Mouse (Mus musculus): ENCODE results near the gene Scrn1. TPM values are rescaled to one million over a fixed set of nuclear protein-coding genes. Genes with fewer than 3 reads are reported as not detected.
A peak's percentile ranks its signal among the peaks of the same experiment; 100 is the strongest.

The Scrn1 gene
- total and polyA plus RNA-seq, 3 experiments = 6.1 to 7.4 (median 6.8) TPM

DNA sequence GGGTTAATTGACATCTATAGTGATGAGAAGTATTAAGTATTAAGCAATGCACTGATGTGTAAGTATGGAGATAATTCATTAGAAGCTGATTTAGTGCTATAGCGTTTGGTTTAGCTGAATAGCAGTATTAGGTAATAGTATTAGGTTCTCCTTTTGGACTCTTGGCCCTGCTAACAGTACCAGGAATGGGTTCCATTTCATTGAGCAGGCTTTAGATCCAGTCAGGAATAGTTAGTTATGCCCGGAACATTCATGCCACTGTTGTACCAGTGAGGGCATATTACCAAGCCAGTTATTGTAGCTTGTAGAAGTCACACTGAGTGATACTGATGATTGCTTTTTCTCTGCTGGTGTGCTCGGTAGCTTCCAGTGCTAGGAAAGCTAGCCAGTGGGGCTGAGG is 31.4 kb upstream of the Scrn1 start:
- DNase-seq = no peak
- Histone ChIP-seq H3K27me3 (ENCODE audit: control insufficient read depth, insufficient read depth, low read length) (no peaks in the 10 kb centered on the region), H3K4me3 (no peak overlapping the region), H3K27ac (no peak overlapping the region), H3K4me1 (ENCODE audit: control insufficient read depth, insufficient read depth, low read length) (no peaks in the 10 kb centered on the region; the same call in none of the 2 replicates), H3K36me3 (ENCODE audit: control insufficient read depth, insufficient read depth, low read length) (no peaks in the 10 kb centered on the region), H3K79me2 (replicated peaks; ENCODE audit: control insufficient read depth, insufficient read depth, low read length) (0 out of 2 replicates have a peak, but pooled peaks cover 1% of the 10 kb centered on the region), H3K9ac (ENCODE audit: low read depth, low read length) (no peak overlapping the region)
- TF ChIP-seq POLR2A (IDR thresholded peaks at IDR 0.05; ENCODE audit: insufficient read depth, low read depth, low read length) = no peak
- no peak for TF ChIP-seq CTCF (IDR thresholded peaks at IDR 0.05)
- no peak for TF ChIP-seq EP300 (IDR thresholded peaks at IDR 0.05; ENCODE audit: insufficient read depth, low read depth, low read length)
- intact Hi-C loops (cut with DNase I) = loop anchor here (10.0 kb wide), 1 partner anchor 203 kb away; no protein-coding TSS in a partner anchor
- WGBS = 89% methylated on average over 3 of the region's 3 CpGs

DNA sequence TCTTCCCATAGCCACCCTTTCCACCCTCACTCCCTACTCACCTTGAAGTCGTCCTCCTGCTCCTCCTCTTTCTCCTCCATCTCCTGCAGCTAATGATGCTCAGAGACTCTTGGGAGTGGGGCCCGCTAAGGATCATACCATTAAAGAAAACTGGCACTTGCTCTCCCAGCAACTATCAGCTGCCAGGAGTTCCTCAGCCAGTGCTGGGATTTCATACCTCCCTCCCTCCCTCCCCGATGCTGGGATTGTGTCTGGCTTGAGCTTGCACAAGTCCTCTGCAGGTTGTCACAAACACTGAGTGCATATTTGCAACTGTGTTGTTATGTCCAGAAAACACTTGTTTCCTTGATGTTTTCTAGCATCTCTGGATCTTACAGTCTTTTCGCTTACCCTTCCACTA is 30.9 kb upstream of the Scrn1 start, which contains the start of gene Fkbp14:
Fkbp14 (minus strand) TSS at position 101 of the 400 bp plus-strand sequence.
- H3K79me2 ChIP-seq (replicated peaks; ENCODE audit: control insufficient read depth, insufficient read depth, low read length) = 0 out of 2 replicates have a peak, but pooled peaks cover 1% of the 10 kb centered on the region
- no peak within 1 kb of the TSS for H3K9ac ChIP-seq (ENCODE audit: low read depth, low read length)
- WGBS = 76% methylated on average over 4 of the region's 4 CpGs
- peak within 1 kb of the TSS; percentile 91; the same call in 1 of the 2 replicates for H3K4me3 ChIP-seq
- intact Hi-C loops (cut with DNase I) = loop anchor here (10.0 kb wide), 1 partner anchor 202 kb away; no protein-coding TSS in a partner anchor
- H3K27ac ChIP-seq = no peak within 1 kb of the TSS
- H3K36me3 ChIP-seq (ENCODE audit: control insufficient read depth, insufficient read depth, low read length) = no peaks in the 10 kb centered on the region
- H3K27me3 ChIP-seq (ENCODE audit: control insufficient read depth, insufficient read depth, low read length) = no peaks in the 10 kb centered on the region
- TF ChIP-seq EP300 (IDR thresholded peaks at IDR 0.05; ENCODE audit: insufficient read depth, low read depth, low read length) (no peak), POLR2A (IDR thresholded peaks at IDR 0.05; ENCODE audit: insufficient read depth, low read depth, low read length) (no peak), CTCF (IDR thresholded peaks at IDR 0.05) (no peak)
- no peak for DNase-seq
- no peaks in the 10 kb centered on the region; the same call in none of the 2 replicates for H3K4me1 ChIP-seq (ENCODE audit: control insufficient read depth, insufficient read depth, low read length)

DNA sequence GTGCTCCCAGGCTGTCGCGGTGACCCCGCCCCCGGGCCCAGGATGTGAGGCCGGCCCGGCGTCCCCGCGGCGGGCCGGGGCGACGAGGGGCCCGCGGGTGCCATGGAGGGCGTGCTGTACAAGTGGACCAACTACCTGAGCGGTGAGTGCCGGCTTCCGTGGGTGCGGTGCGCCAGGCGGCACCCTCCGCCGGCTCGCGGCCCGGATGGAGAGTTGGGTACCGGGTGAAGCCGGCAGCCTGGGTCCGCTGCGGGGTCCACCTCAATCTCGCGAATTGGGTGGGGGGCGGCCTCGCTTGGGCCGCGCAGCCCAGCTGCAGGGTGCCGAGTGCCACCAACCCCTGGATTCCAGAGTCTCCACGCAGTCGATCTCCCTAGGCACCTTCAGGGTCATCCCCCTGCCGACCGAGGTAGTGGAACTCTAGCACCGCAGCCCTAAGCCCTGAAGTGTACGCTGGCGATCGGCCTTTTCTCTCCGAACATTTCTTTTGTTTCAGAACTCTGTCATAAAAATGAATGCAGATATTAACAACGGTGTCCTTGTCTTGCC is 29.1 kb upstream of the Scrn1 start:
- Histone ChIP-seq H3K27me3 (ENCODE audit: control insufficient read depth, insufficient read depth, low read length) (no peaks in the 10 kb centered on the region), H3K36me3 (ENCODE audit: control insufficient read depth, insufficient read depth, low read length) (no peaks in the 10 kb centered on the region), H3K4me1 (ENCODE audit: control insufficient read depth, insufficient read depth, low read length) (peaks cover 2% of the 10 kb centered on the region), H3K9ac (ENCODE audit: low read depth, low read length) (peak overlapping the region; percentile 92), H3K4me3 (peak overlapping the region; percentile 91), H3K79me2 (replicated peaks; ENCODE audit: control insufficient read depth, insufficient read depth, low read length) (no peaks in the 10 kb centered on the region), H3K27ac (peak overlapping the region; percentile 81)
- intact Hi-C loops (cut with DNase I) = loop anchor here (10.0 kb wide), 1 partner anchor 201 kb away; no protein-coding TSS in a partner anchor
- under 1% methylated on average over 48 of the region's 48 CpGs for WGBS
- TF ChIP-seq POLR2A (IDR thresholded peaks at IDR 0.05; ENCODE audit: insufficient read depth, low read depth, low read length) = no peak
- TF ChIP-seq EP300 (IDR thresholded peaks at IDR 0.05; ENCODE audit: insufficient read depth, low read depth, low read length) = no peak
- TF ChIP-seq CTCF (IDR thresholded peaks at IDR 0.05) = no peak
- no peak for DNase-seq

DNA sequence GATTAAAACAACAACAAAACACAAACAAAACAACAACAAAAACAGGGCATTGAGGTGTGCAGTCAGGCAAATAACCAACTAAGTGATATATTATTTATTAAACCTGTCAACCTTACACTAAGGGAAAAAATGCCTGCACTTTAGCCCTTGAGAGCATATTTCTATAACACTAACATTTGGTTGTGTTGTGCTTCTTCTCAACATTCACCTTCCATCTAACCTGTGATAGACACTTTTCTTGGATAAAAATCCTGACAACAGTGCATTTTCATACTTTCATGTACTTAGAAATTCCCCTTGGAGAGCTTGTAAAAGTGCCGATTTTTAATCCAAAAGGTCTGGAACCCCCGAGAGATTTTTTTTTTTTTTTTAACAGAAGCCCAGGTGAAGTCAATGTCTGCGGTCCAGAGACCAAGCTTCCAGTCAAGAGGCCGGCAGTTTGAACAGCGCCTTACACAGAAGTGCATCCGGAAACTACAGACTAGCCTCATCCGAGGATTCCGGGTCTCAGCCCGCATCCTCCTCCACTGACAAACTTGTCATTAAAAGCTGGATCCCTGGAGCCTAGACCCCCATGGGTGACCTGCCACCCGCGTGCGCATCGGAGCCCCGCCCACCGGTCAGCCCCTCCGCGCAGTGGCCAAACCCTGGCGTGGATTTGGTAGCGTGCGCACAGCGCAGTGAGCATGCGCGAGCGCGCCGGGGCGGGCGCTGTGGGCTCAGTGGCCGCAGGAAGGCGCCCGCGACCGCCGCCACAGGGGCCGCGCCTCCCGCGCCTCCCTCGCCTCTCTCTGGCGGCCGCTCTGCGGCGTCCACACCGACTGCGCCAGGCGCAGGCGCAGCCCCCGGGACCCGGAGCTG is 28.4 kb upstream of the Scrn1 start, which contains the start of gene Plekha8:
Plekha8 (plus strand) TSS at position 643 of the 861 bp plus-strand sequence.
- Histone ChIP-seq H3K79me2 (replicated peaks; ENCODE audit: control insufficient read depth, insufficient read depth, low read length) (no peaks in the 10 kb centered on the region), H3K27me3 (ENCODE audit: control insufficient read depth, insufficient read depth, low read length) (no peaks in the 10 kb centered on the region), H3K4me1 (ENCODE audit: control insufficient read depth, insufficient read depth, low read length) (peaks cover 2% of the 10 kb centered on the region), H3K4me3 (peak within 1 kb of the TSS; percentile 91), H3K9ac (ENCODE audit: low read depth, low read length) (peak within 1 kb of the TSS; percentile 92), H3K36me3 (ENCODE audit: control insufficient read depth, insufficient read depth, low read length) (no peaks in the 10 kb centered on the region), H3K27ac (peak within 1 kb of the TSS; percentile 81)
- peak; percentile 46 for TF ChIP-seq POLR2A (IDR thresholded peaks at IDR 0.05; ENCODE audit: insufficient read depth, low read depth, low read length)
- 0 out of 2 replicates have a peak, but pooled peaks have one; percentile 21 for TF ChIP-seq EP300 (IDR thresholded peaks at IDR 0.05; ENCODE audit: insufficient read depth, low read depth, low read length)
- TF ChIP-seq CTCF (IDR thresholded peaks at IDR 0.05) = peak; percentile 61
- intact Hi-C loops (cut with DNase I) = loop anchor here (5.0 to 10.0 kb wide), 2 partner anchors 200 to 223 kb away; partner anchors contain the start of gene Znrf2
- peak; percentile 96 to 97 for DNase-seq
- under 1% methylated on average over 47 of the region's 49 CpGs for WGBS

DNA sequence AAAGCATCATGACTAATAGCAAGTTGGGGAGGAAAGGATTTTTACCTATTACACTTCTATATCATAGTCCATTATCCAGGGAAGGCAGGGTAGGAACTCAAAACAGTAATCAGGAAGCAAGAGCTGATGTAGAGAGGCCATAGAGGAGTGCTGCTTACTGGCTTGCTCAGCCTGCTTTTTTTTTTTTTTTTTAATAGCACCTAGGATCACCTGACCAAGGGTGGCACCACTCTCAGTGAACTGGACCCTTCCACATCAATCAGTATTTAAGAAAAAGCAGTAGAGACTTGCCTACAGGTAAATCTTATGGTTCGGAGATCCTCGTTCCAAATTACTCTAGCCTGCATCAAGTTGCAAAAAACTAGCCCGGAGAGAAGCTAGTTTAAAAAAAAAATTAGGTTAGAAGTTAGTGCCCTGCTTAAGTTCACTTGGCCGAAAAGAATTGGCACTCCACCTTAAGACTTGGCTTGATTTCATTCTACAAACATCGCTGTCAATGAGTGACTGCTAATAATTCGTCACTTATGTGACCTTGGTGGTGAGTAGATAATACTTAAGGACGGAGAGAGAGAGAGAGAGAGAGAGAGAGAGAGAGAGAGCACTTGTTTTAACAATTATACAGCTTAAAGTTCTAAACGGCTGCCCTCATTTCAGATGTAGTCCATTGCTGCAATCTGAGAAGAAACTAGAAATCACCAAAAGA is 27.6 kb upstream of the Scrn1 start:
- peak overlapping the region; percentile 87; the same call in 1 of the 2 replicates for H3K27ac ChIP-seq
- H3K36me3 ChIP-seq (ENCODE audit: control insufficient read depth, insufficient read depth, low read length) = no peaks in the 10 kb centered on the region
- H3K9ac ChIP-seq (ENCODE audit: low read depth, low read length) = no peak overlapping the region
- intact Hi-C loops (cut with DNase I) = loop anchor here (2.0 to 10.0 kb wide), 3 partner anchors 87 to 223 kb away; partner anchors contain the start of genes Mturn and Znrf2
- TF ChIP-seq CTCF (IDR thresholded peaks at IDR 0.05) = no peak
- TF ChIP-seq EP300 (IDR thresholded peaks at IDR 0.05; ENCODE audit: insufficient read depth, low read depth, low read length) = no peak
- no peak for TF ChIP-seq POLR2A (IDR thresholded peaks at IDR 0.05; ENCODE audit: insufficient read depth, low read depth, low read length)
- H3K4me3 ChIP-seq = peak overlapping the region; percentile 91
- WGBS = 38% methylated on average over 8 of the region's 8 CpGs
- no peaks in the 10 kb centered on the region for H3K79me2 ChIP-seq (replicated peaks; ENCODE audit: control insufficient read depth, insufficient read depth, low read length)
- no peak for DNase-seq
- peaks cover 2% of the 10 kb centered on the region for H3K4me1 ChIP-seq (ENCODE audit: control insufficient read depth, insufficient read depth, low read length)
- no peaks in the 10 kb centered on the region for H3K27me3 ChIP-seq (ENCODE audit: control insufficient read depth, insufficient read depth, low read length)
